Mouse (Mus musculus) liver, embryonic 12.5 days (tissue): ENCODE measurements at regions not wholly inside any gene's neighbourhood (a gene's known extent, or its start where the extent isn't known, plus 50 kb on each side); places are given as distances from the start of the nearest gene placed in this dataset.

Source experiments
- ATAC-seq: fragments of 200-750 bp; cut with Nextera tagmentation; 2 replicates; pipeline ENCODE4 v1.8.0; 2017; ENCODE audit warnings: moderate number of reproducible peaks, mild to moderate bottlenecking, moderate library complexity
- H3K27ac ChIP-seq: fragments of 300-500 bp; sonication (generic); 2 replicates; pipeline ENCODE4 v1.5.1; 2016; ENCODE audit warnings: mild to moderate bottlenecking
- H3K27me3 ChIP-seq: fragments of 300-500 bp; sonication (generic); replicated peaks from 2 replicates; pipeline ENCODE4 v1.6.1; 2016; ENCODE audit warnings: mild to moderate bottlenecking, moderate library complexity
- H3K36me3 ChIP-seq: fragments of 300-500 bp; sonication (generic); 2 replicates; pipeline ENCODE4 v1.6.1; 2016; ENCODE audit warnings: mild to moderate bottlenecking, moderate library complexity
- H3K4me1 ChIP-seq: fragments of 300-500 bp; sonication (generic); 2 replicates; pipeline ENCODE4 v1.6.1; 2016
- H3K4me2 ChIP-seq: fragments of 300-500 bp; sonication (generic); 2 replicates; pipeline ENCODE4 v1.6.1; 2016; ENCODE audit warnings: mild to moderate bottlenecking, moderate library complexity
- H3K4me3 ChIP-seq: fragments of 300-500 bp; sonication (generic); 2 replicates; pipeline ENCODE4 v1.5.1; 2016; ENCODE audit warnings: mild to moderate bottlenecking, moderate library complexity
- H3K9ac ChIP-seq: fragments of 300-500 bp; sonication (generic); 2 replicates; pipeline ENCODE4 v1.6.1; 2016; ENCODE audit warnings: mild to moderate bottlenecking, moderate library complexity
- H3K9me3 ChIP-seq: fragments of 300-500 bp; sonication (generic); replicated peaks from 2 replicates; pipeline ENCODE4 v1.6.1; 2016; ENCODE audit warnings: mild to moderate bottlenecking, moderate library complexity
- WGBS: fragments of 180-500 bp; shearing (Covaris S2); methylation state at CpG from one replicate; pipeline ENCODE4 v1.1.7; 2016; ENCODE audit not compliant: insufficient replicate concordance; 5-methylcytosine and 5-hydroxymethylcytosine counted together

- H3K9ac ChIP-seq: peak overlapping the region; percentile 72
- no peaks in the 10 kb centered on the region for H3K9me3 ChIP-seq
- WGBS: under 1% methylated on average over 14 of the region's 14 CpGs
- no peaks in the 10 kb centered on the region for H3K36me3 ChIP-seq
- peak overlapping the region; percentile 83 for H3K4me2 ChIP-seq
- H3K27ac ChIP-seq: peak overlapping the region; percentile 84
- ATAC-seq: no peak
- peaks cover 57% of the 10 kb centered on the region for H3K4me1 ChIP-seq
- no peaks in the 10 kb centered on the region for H3K27me3 ChIP-seq
- H3K4me3 ChIP-seq: peak overlapping the region; percentile 54
Measured at GRCm38 (mm10) chr7:73594492-73595139, 53.0 kb upstream of the Chd2 start.

GRCm38 (mm10) chr7:73593645-73594385 lies 52.2 kb upstream of the Chd2 start:
- Histone ChIP-seq H3K27ac (peak overlapping the region; percentile 84), H3K4me3 (peak overlapping the region; percentile 54), H3K36me3 (no peaks in the 10 kb centered on the region), H3K9me3 (no peaks in the 10 kb centered on the region), H3K27me3 (no peaks in the 10 kb centered on the region), H3K4me1 (peaks cover 57% of the 10 kb centered on the region), H3K4me2 (peak overlapping the region; percentile 83), H3K9ac (peak overlapping the region; percentile 72)
- ATAC-seq: no peak
- 66% methylated on average over 17 of the region's 17 CpGs for WGBS

GRCm38 (mm10) chr7:73592857-73593256 lies 51.2 kb upstream of the Chd2 start:
- H3K36me3 ChIP-seq: no peaks in the 10 kb centered on the region
- no peaks in the 10 kb centered on the region for H3K9me3 ChIP-seq
- H3K4me3 ChIP-seq: no peak overlapping the region
- H3K4me2 ChIP-seq: no peak overlapping the region
- H3K27ac ChIP-seq: no peak overlapping the region
- no peak overlapping the region for H3K9ac ChIP-seq
- no peaks in the 10 kb centered on the region for H3K27me3 ChIP-seq
- H3K4me1 ChIP-seq: peaks cover 56% of the 10 kb centered on the region
- ATAC-seq: no peak
- 83% methylated on average over 5 of the region's 5 CpGs for WGBS
